Mouse (Mus musculus) cortical plate, adult 2 months (tissue): Measurements from ENCODE around the gene Nifk.
A peak's percentile ranks its signal among the peaks of the same experiment; 100 is the strongest.

ENCODE experiments used
- CTCF ChIP-seq: fragments of 200-500 bp; IDR thresholded peaks from 2 replicates; pipeline ENCODE4 v1.5.1; 2011; ENCODE audit warnings: mild to moderate bottlenecking, control low read depth, low read length; ENCODE audit not compliant: insufficient read depth; ENCODE audit errors: extremely low read depth
- POLR2A ChIP-seq: fragments of 200-500 bp; IDR thresholded peaks from 2 replicates; pipeline ENCODE4 v1.6.1; 2011; ENCODE audit warnings: mild to moderate bottlenecking, low read length, control low read depth; ENCODE audit not compliant: insufficient read depth; ENCODE audit errors: extremely low read depth

GRCm38 (mm10) chr1:118310780-118311621 is 10.6 kb upstream of the Nifk start:
- no peak for TF ChIP-seq CTCF
- peak; percentile 64; the same call in 1 of the 2 replicates for TF ChIP-seq POLR2A
